Mouse (Mus musculus) left cerebral cortex, postnatal 25 days (tissue): ENCODE measurements at regions not wholly inside any gene's neighbourhood (a gene's known extent, or its start where the extent isn't known, plus 50 kb on each side); places are given as distances from the start of the nearest gene placed in this dataset.

Source experiments
- DNase-seq, 2 experiments: peaks; one replicate each; pipeline ENCODE4 v3.0.0; 2022; ENCODE audit warnings: low spot score in 2 of 2, mixed read lengths in 1 of 2
- intact Hi-C: fragments of 180-260 bp; cut with DNase I; formaldehyde crosslinking; loops from one replicate; pipeline ENCODE4 v1.15.1; 2025

DNA sequence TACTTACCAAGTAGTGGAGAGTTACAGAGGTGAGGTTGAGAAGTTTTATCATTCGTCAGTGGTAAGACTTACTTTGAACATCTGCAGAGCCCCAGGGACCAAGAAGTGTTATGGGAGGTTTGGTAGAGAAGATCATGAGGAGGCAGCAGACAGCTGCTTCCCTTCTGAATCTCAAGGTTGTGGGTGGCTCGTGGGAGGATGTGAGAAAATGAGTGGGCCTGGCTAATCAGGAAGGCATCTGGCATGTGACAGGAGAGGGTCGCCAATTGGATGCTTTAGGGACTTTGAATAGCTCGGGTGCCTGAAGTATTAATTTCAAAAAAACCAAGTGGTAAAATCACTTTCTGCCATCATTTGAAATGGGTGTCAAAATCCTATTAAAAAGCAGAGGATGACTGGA lies 258.9 kb downstream of the Sqor start:
- intact Hi-C loops = loop anchor here (2.0 to 5.0 kb wide), 2 partner anchors 53 to 128 kb away; no protein-coding TSS in a partner anchor
- peak; percentile 51 to 82 for DNase-seq

DNA sequence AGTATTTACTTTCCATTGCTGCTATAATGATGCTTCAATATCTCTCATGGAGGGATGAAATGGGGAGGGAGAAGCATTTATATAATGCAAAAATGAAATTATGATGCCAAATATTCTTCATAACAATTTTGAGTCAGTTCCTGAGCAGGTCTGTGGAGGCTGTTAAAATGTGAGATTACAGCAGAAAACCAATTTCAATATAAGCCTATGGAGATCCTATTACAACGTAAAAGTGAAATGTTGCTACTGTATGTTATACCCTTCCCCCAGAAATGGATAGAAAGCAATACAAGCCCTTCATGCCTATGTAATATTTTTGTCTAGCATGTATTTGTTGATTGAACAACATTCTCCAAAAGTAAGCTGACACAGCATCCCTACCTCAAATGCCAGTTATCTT lies 259.3 kb downstream of the Sqor start:
- intact Hi-C loops = loop anchor here (5.0 kb wide), 1 partner anchor 128 kb away; no protein-coding TSS in a partner anchor
- peak in 1 of 2 experiments; percentile 4 for DNase-seq

DNA sequence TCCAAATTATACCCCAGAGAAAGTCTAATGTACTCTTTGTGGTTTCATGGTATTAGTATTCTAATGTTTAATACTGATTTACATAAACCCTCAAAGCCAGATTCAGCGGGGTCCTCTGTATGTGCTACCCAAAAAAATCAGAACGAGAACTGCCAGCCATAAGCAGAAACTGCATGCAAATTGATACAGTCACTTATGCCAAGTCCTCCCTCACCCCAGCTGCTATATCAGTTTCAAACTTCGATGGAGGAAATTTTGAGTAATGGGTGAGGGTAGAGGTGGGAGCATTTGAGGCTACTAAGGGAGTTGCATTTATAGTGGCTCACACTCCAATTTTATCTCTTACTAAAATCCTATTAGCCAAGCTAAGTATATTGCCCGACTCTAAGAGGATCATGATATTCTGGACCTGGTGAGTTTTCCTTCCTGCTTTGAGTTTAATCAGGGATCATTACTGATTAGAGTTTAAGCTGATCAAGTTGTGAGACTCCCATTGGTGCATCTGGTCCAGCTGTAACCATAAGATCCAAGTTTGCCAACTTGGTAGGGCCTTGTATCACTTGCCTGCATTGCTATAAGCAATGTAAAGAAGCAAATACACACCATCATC lies 260.0 kb downstream of the Sqor start:
- intact Hi-C loops = loop anchor here (5.0 kb wide), 2 partner anchors 127 to 152 kb away; no protein-coding TSS in a partner anchor

DNA sequence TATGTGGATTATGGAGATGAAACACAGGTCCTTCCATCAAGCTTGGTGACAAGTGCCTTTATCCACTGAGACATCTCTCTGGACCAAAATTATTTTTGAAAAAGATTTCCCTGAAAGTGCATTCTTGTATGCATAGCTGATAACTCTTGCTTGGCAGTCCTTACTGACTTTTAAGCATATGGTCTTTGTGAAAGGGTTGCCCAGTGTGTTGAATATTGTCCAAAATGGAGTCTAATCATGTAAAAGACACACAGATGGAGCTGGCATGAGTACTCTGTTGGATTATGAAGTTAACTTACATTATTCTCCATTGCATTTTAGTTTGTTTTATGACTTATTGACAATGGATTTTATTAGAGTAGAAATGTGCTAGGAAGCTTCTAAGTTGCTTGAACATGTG lies 282.3 kb downstream of the Sqor start:
- intact Hi-C loops = no loop called here
- no peak for DNase-seq

More for the DNA sequence above, 260.0 kb downstream of the Sqor start:
- peak in 1 of 2 experiments; percentile 70 for DNase-seq

DNA sequence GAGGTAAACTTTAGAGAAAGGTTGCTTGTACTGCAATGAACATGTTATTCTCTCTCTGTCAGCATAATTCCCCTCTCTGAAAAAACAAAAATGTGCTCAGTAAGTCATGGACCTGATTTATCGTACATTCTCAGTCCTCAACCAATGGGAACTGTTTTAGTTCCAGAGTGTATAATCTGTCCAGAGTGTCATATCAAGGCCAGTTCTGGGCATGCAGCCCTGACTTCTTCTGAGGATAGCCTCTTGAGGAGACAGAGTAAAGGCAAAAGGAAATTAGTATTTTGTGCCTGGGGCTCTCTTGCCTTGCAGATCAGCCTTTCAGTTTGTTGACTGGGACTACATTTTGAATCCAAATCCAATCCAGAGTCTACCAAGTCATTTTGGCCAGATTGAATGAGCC lies 299.6 kb downstream of the Sqor start:
- intact Hi-C loops = no loop called here
- no peak for DNase-seq

DNA sequence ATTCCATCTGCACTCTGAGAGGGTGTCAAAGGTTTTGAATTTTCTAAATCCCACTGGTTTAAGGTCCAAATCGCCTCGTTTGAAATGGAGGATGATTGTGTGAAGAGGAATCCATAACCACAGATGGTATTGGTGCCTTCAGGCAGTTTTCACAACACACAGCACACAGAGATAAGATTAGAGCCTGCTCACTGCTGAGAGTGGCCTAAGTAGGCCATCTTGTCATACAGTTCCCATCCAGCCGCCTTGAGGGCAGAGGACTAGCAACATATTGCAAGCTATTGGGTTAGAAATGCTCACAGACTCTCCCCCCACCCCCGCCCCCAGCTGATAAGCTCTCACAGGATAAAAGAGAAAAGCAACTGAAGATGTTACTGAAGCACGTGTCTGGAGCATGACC lies 303.8 kb downstream of the Sqor start:
- no peak for DNase-seq
- intact Hi-C loops = no loop called here

DNA sequence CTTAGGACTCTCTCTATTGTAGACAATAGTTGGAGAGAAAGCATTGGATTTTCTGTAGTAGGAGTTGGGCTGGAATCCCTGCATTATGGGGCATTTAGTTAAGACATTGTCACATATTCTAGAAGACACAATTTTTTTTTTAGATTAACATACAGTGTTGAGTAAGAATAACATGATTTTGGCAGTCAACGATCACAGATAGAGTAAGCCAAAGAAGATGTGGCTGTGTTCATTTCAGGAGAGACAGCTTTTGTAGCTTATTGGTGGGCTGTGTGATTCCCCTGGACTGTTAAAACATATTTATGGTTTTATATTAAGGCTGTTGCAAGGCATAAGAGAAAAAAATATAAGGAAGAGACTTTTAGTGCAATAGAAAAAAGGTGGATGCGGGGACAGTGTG lies 307.6 kb downstream of the Sqor start:
- intact Hi-C loops = no loop called here
- peak in 1 of 2 experiments; percentile 47 for DNase-seq

DNA sequence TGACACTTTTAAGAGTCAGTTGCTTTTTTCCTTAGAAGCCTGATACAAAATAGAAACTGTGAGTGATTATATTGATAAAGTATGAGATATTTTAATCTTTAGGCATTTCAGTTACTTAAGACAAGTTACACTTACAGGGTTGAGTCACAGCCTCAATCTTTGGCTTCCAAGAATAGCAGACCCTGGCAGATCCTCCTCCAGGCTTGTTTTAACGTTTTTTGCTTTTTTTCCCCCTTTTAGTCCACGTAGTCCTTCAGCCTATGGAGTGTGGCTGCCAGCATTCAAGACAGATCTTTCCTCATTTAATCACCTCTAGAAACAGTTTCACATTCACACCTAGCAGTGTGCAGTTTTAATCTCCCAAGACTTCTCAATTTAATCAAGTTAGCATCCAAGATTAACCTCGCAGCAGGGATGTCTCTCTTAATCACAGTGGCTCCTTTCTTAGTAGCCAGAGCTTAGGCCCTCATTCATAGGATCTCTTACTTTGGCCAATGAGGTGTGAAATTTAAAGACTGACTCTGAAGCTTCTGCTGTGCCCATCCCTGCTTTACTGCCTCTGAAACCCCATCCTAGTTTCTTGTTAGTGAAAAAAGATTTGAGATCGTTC lies 308.5 kb downstream of the Sqor start:
- intact Hi-C loops = no loop called here
- peak; percentile 6 to 61 for DNase-seq

DNA sequence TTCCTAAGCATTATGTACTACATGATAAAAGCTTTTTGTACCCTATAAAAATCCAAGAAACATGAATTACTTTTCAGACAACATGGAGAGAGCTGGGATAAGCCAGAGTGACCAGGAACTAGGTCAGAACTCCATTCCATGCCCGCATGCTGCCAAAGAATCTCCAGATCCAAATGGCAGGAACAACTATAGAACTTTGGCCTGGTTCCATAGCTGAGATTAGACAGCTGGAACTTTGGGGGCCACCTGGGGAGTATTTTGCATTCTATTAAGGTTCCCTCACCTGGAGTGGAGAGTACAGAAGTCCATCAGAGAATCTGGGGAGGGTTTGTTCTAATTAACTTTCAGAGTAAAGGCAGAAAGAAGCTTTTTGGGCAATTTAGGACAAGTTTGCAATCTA lies 327.7 kb downstream of the Sqor start:
- intact Hi-C loops = no loop called here
- no peak for DNase-seq

DNA sequence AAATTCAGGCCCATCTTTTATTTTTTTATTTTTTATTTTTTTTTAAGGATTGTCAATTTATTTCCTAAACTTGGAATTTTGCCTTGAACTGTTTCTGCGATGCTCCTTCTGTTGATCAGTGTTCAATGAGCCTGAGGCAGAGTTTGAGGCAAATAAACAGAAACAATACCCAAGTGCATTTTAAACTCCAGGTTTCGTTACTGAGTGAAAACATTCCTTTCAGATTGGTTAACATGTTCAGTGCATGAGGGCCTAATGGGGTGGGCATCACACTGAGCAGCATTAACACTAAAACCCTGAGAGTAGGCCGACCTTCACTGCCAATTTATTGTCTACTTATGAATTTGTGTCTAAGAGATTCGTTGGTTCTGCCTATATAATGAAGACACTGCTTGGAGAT lies 338.5 kb downstream of the Sqor start:
- DNase-seq = no peak
- intact Hi-C loops = no loop called here

DNA sequence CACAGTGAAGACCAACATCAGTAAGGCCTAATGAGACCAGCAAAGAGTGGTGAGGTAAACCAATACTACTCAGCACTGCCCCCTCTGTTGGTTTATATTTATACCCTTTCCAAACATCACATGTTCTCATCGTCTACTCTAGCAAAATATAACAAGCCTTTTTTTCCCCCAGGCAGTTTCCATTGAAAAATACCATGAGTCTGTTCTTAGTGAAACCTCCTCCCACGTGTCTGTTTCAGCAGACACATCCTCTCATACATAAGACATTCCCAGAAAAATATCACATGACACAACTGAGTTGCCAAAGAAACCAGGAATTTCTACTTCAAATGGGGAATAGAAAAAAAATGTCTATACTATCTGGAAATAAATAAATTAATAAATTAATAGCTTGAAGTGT lies 366.5 kb downstream of the Sqor start:
- DNase-seq = peak in 1 of 2 experiments; percentile 1
- intact Hi-C loops = no loop called here

DNA sequence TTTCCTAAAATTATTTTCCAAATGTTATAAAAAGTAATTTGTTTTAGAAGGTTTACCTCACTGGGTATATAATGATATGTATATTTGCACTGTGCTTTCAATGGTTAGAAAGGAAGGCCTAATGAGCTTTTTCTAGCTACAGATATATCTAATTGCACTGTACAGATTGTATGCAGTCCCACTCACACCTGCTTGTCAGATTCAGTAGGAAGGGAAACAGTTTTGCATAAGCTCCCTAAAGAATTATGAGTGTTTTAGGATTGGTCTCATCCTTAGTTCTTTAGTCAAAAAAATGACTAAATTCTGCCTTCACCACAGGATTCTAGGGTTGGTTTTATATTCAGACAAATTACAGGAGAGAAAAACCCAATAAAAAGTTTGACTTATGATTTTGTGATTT lies 388.1 kb downstream of the Sqor start:
- intact Hi-C loops = loop anchor here (5.0 kb wide), 2 partner anchors 131 to 186 kb away; no protein-coding TSS in a partner anchor

DNA sequence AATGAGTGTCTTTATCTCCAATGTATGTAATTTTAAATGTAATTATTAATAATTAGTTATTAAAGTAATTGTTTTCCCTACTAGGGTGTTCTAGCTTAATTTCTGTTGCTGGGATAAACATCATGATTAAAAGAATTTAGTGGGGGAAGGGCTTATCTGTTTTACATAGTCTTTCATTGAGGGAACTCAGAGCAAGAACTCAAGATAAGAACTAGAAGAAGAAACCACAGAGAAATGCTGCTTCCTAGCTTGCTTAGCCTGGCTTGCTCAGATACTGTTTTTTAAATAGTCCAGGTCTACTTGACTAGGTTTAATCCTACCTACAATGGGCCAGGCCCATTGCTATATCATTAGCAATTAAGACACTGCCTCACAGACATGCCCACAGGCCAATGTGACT lies 400.3 kb downstream of the Sqor start:
- intact Hi-C loops = no loop called here
- no peak for DNase-seq

More for the DNA sequence above, 388.1 kb downstream of the Sqor start:
- peak; percentile 1 to 60 for DNase-seq

DNA sequence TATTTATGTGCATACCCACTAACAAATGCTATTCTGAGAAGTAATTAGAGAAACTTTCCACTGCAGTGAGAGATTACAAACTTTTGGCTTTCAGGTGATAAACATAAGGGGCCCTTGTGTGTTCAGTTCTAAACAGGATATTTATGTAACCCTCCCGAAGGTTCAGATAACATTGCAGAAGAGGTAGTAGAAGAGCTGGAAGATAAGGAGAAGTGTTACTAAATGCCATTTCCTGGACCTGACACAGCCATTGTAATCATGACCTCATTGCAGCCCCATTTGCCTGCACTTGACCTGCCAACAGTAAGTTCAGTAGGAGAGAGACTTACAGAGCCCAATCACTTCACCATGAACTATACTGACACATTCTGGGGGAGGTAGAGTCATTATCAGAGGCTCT lies 405.6 kb downstream of the Sqor start:
- no peak for DNase-seq

DNA sequence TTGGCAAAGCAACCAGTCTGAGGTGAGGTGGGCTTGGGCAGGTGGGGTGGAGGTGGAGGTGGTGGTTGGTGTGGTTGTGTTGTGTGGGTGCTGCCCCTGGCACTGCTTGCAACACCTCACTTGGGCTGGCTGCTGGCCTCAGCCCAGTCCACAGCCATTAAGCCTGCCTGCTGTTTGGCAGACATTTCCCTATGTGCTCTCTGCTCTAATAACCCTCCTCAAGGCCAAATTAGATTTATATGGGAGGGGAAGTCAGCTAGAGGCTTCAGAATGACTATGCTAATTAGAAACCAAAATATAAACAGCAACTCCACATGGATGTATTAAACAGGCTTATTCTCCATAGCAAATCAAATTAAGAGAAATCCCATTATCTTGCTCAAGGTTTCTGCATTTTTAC lies 417.2 kb downstream of the Sqor start:
- intact Hi-C loops = no loop called here
- DNase-seq = no peak

More for the DNA sequence above, 405.6 kb downstream of the Sqor start:
- intact Hi-C loops = no loop called here

DNA sequence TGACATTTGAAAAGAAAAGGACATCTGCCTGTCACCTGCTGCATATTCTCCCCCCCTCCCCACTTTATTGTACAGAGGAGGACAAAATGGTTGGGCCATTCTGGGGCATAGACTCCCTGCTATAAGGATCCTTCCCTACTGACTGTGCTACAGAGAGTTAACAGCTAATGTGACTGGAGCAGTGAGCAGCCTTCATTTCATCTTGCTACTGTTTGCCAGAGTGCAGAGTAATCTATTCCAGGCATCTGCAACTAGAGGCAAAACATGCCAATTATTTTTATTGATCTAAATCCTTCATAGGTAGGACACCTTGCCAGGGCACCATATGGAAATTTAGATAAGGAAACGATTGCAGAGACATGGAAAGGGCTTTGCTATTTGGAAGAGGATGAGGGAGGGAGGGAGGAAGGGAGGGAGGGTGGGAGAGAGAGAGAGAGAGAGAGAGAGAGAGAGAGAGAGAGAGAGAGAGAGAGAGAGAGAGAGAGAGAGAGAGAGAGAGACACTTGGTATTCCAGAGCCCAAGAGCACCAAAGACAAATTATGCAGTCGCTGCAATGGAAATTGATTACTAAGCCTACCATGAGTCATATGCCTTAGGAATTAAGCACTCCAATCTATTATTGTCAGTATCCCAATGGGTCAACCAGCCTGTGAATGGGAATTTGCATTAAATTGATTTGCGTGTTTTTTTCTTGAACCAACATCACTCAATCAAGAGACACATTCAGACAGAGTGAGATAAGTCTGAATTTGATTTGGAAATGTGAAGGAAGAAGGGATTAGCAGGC lies 426.0 kb downstream of the Sqor start:
- intact Hi-C loops = loop anchor here (10.0 kb wide), 1 partner anchor 904 kb away; no protein-coding TSS in a partner anchor
- DNase-seq = no peak

DNA sequence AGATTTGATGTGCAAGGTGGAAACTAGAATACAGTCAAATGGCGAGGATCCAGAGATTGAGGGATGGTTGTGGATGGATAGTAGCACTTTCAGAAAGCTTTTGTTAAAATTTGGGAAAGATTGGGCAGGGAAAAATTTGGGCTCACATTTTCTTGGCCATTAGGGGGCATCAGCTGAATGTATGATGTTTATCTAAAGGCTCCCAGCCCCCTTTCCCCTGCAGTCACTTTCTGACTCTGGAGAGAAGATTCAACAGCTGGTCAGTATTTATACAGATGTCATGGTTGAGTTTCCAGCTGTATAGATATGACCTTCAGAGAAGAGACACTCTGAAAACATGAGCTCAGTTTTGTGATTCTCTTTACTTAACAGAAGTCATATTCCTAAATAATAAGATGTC lies 429.5 kb downstream of the Sqor start:
- intact Hi-C loops = loop anchor here (10.0 kb wide), 1 partner anchor 900 kb away; no protein-coding TSS in a partner anchor
- peak; percentile 25 for DNase-seq
